Mouse (Mus musculus) ES-Bruce4 (cell line): Measurements from ENCODE around the gene Hnrnph3. TPM values are rescaled to one million over a fixed set of nuclear protein-coding genes. Genes with fewer than 3 reads are reported as not detected.
A peak's percentile ranks its signal among the peaks of the same experiment; 100 is the strongest.
"Not testable (repeated sequence)": the region's sequence is repeated elsewhere in the genome, so short reads cannot be mapped to it uniquely, and the experiment has no call there.

Source experiments
- H3K27ac ChIP-seq: 2 replicates; pipeline ENCODE4 v1.5.1; 2012; ENCODE audit warnings: low read length, inconsistent platforms; ENCODE audit not compliant: insufficient read depth
- H3K27me3 ChIP-seq: 2 replicates; pipeline ENCODE4 v1.6.1; 2012; ENCODE audit warnings: mild to moderate bottlenecking, low read length, inconsistent platforms; ENCODE audit not compliant: control insufficient read depth, poor library complexity, insufficient read depth, severe bottlenecking
- H3K36me3 ChIP-seq: 2 replicates; pipeline ENCODE4 v1.6.1; 2012; ENCODE audit warnings: inconsistent platforms, mild to moderate bottlenecking, low read length, moderate library complexity; ENCODE audit not compliant: control insufficient read depth, poor library complexity, insufficient read depth, severe bottlenecking
- H3K4me1 ChIP-seq: one replicate; pipeline ENCODE4 v1.8.1; 2011; ENCODE audit warnings: low read length; ENCODE audit not compliant: control insufficient read depth, insufficient read depth
- H3K4me3 ChIP-seq: 2 replicates; pipeline ENCODE4 v1.5.1; 2011; ENCODE audit warnings: low read depth, mild to moderate bottlenecking, low read length
- H3K9ac ChIP-seq: 2 replicates; pipeline ENCODE4 v1.6.1; 2012; ENCODE audit warnings: low read depth, mild to moderate bottlenecking, inconsistent platforms; ENCODE audit not compliant: poor library complexity, severe bottlenecking
- H3K9me3 ChIP-seq: replicated peaks from 2 replicates; pipeline ENCODE4 v1.6.1; 2012; ENCODE audit warnings: mild to moderate bottlenecking, low read length, inconsistent platforms; ENCODE audit not compliant: control insufficient read depth, poor library complexity, insufficient read depth, severe bottlenecking
- CTCF ChIP-seq: IDR thresholded peaks from one replicate; pipeline ENCODE4 v1.8.1; 2011; ENCODE audit warnings: low read depth, low read length
- EP300 ChIP-seq: IDR thresholded peaks from 2 replicates; pipeline ENCODE4 v1.6.1; 2011; ENCODE audit warnings: low read depth, low read length; ENCODE audit not compliant: insufficient read depth
- POLR2A ChIP-seq: IDR thresholded peaks from one replicate; pipeline ENCODE4 v1.8.1; 2011; ENCODE audit warnings: low read length; ENCODE audit not compliant: insufficient read depth
- polyA plus RNA-seq: library from polyadenylated mRNA; stranded (reverse); fragments of >200 nt; gene quantifications from 2 replicates; pipeline ENCODE4 v1.2.4, GENCODE M21; 2011; ENCODE audit warnings: low read depth; ENCODE audit not compliant: missing spikeins, insufficient read depth, insufficient read length

Gene Hnrnph3
- polyA plus RNA-seq, 1 experiment, result 135 TPM

GRCm38 (mm10) chr10:63061266-63061665, 37.2 kb upstream of the Hnrnph3 start:
- Histone ChIP-seq H3K4me3 (peak overlapping the region; percentile 40), H3K9me3 (no peaks in the 10 kb centered on the region), H3K9ac (0 out of 2 replicates have a peak overlapping the region, but pooled peaks have one; percentile 12), H3K27ac (no peak overlapping the region), H3K27me3 (no peaks in the 10 kb centered on the region), H3K4me1 (no peaks in the 10 kb centered on the region), H3K36me3 (no peaks in the 10 kb centered on the region)
- TF ChIP-seq EP300 (no peak), CTCF (no peak), POLR2A (no peak)

DNA sequence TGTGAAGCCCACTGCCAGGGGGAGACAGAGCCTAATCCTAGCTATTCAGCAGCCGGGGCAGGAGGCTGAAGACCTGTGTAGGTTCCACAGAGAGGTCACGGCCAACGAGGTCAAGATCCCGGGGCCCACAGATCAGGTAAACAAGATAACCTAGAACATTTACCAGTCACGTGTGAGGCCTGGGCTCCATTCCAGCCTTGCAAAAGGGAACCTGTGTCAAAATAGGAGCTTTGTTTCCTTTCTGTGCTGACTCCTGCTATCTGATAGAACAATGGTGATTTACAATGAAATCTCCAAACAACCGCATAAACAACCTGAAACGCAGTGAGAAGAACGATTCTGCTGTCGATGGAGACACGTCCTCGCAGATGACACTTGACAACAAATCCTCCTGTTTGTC, 36.4 kb upstream of the Hnrnph3 start:
- Histone ChIP-seq H3K9ac (no peak overlapping the region), H3K27ac (no peak overlapping the region), H3K4me3 (no peak overlapping the region), H3K9me3 (no peaks in the 10 kb centered on the region), H3K27me3 (no peaks in the 10 kb centered on the region), H3K4me1 (no peaks in the 10 kb centered on the region), H3K36me3 (no peaks in the 10 kb centered on the region)
- TF ChIP-seq CTCF (no peak), EP300 (no peak), POLR2A (no peak)

DNA sequence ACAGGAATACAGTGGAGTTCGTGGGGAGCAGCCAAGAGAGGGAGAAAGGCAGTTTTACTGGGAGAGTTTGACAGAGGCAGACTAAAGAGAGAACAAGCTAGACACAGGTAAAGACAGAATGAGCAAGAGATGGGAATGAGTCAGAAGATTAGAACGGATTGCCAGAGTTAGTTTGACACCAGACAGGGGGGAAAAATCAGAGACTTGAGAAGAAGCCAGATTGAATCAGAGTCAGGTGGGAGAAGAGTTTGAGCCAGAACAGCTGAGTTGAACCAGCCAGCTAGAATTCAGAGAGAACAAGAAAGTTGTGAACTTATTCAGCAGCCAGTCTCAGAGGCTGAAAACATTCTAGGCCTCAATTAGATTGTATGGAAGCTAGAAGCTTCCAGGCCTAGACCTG, 35.8 kb upstream of the Hnrnph3 start, which contains the start of gene Pbld1:
TSS of gene Pbld1 (plus strand) at position 301 of the 400 bp plus-strand sequence.
- no peak within 1 kb of the TSS for H3K9ac ChIP-seq
- TF ChIP-seq CTCF, result no peak
- no peak for TF ChIP-seq POLR2A
- no peak for TF ChIP-seq EP300
- no peak within 1 kb of the TSS for H3K27ac ChIP-seq

GRCm38 (mm10) chr10:63056966-63057750, 33.1 kb upstream of the Hnrnph3 start:
- Histone ChIP-seq H3K27me3 (no peaks in the 10 kb centered on the region), H3K4me1 (no peaks in the 10 kb centered on the region), H3K9ac (no peak overlapping the region), H3K36me3 (no peaks in the 10 kb centered on the region), H3K27ac (no peak overlapping the region), H3K4me3 (peak overlapping the region; percentile 15), H3K9me3 (no peaks in the 10 kb centered on the region)
- TF ChIP-seq EP300 (no peak), POLR2A (peak; percentile 30), CTCF (no peak)

More for the DNA sequence above, 35.8 kb upstream of the Hnrnph3 start, which contains the start of gene Pbld1:
- Histone ChIP-seq H3K4me1 (no peaks in the 10 kb centered on the region), H3K27me3 (no peaks in the 10 kb centered on the region), H3K4me3 (no peak within 1 kb of the TSS), H3K9me3 (no peaks in the 10 kb centered on the region), H3K36me3 (no peaks in the 10 kb centered on the region)

DNA sequence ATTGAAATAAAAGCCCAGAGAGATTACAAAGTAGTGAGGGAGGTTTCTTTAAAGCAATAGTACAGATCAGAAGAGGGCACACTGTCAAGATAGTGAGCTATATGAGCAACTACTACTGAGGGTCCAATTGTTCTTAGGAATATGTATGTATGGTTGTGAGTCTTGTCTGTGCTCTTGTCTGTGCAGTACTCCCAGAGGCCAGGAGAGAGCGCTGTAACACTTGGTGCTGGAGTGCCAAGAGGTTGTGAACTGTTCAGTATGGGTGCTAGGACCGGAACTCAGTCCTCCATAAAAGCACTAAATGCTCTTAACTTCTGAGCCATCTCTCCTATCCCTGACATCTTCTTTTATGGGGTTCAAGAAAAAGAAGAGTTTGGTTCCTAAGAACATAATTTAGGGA, 30.6 kb upstream of the Hnrnph3 start:
- no peaks in the 10 kb centered on the region for H3K9me3 ChIP-seq
- no peaks in the 10 kb centered on the region for H3K36me3 ChIP-seq
- no peak overlapping the region for H3K27ac ChIP-seq
- H3K9ac ChIP-seq, result no peak overlapping the region
- no peaks in the 10 kb centered on the region for H3K27me3 ChIP-seq
- TF ChIP-seq CTCF, result peak; percentile 59
- no peak for TF ChIP-seq POLR2A
- H3K4me3 ChIP-seq, result no peak overlapping the region
- H3K4me1 ChIP-seq, result no peaks in the 10 kb centered on the region

GRCm38 (mm10) chr10:63054071-63054470, 30.1 kb upstream of the Hnrnph3 start:
- not testable (repeated sequence) for H3K36me3 ChIP-seq, H3K4me3 ChIP-seq, H3K9ac ChIP-seq, H3K27me3 ChIP-seq, H3K4me1 ChIP-seq, H3K27ac ChIP-seq, H3K9me3 ChIP-seq
